Mouse (Mus musculus) cerebellum, adult 2 months (tissue): ENCODE measurements around the gene Fli1.

Source experiments
- CTCF ChIP-seq: fragments of 200-500 bp; IDR thresholded peaks from 2 replicates; pipeline ENCODE4 v1.5.1; 2011; ENCODE audit warnings: low read depth, mild to moderate bottlenecking, control low read depth, low read length, moderate library complexity, borderline replicate concordance; ENCODE audit not compliant: insufficient read depth
- POLR2A ChIP-seq: fragments of 200-500 bp; IDR thresholded peaks from 2 replicates; pipeline ENCODE4 v1.6.1; 2011; ENCODE audit warnings: low read length, control low read depth, borderline replicate concordance; ENCODE audit not compliant: insufficient read depth

DNA sequence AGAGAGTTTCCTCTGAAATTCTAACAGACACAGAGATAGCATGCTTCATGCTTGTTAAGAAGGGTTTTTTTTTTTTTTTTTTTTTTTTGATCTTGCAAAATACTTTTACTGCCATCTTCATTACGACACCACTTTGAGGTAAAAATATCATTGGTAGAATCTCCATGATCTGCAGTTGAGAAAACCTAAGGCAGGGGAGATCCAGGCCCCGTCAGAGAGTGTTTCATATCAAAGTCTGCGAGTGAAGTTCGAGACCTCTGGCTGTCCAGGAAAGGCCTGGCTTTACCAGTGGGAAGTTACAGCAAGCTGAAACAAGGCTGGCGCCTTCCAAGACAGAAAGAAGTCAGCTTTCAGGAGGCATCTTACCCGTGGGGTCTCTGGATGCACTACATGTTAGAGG is 21.8 kb downstream of the Fli1 start:
- TF ChIP-seq CTCF = no peak
- TF ChIP-seq POLR2A = no peak
